Mouse (Mus musculus) gastrocnemius, postnatal 10 days (tissue): Measurements from ENCODE around the gene Srarp. TPM values are rescaled to one million over a fixed set of nuclear protein-coding genes. Genes with fewer than 3 reads are reported as not detected.
A peak's percentile ranks its signal among the peaks of the same experiment; 100 is the strongest.

ENCODE experiments used
- DNase-seq: peaks from one replicate; pipeline ENCODE4 v3.0.0; 2021; ENCODE audit warnings: mixed read lengths
- total RNA-seq, 2 experiments: library from RNA; stranded (reverse); gene quantifications; 2 replicates each; pipeline ENCODE4 v1.2.3; 2021

Gene Srarp
- total RNA-seq, 2 experiments from 2014 or later = not detected

GRCm38 (mm10) chr4:141425484-141426479, 10.1 kb downstream of the Srarp start:
- peak; percentile 58 for DNase-seq

GRCm38 (mm10) chr4:141423691-141424431, 12.0 kb downstream of the Srarp start:
- no peak for DNase-seq

GRCm38 (mm10) chr4:141423288-141423687, 12.6 kb downstream of the Srarp start:
- DNase-seq = no peak

DNA sequence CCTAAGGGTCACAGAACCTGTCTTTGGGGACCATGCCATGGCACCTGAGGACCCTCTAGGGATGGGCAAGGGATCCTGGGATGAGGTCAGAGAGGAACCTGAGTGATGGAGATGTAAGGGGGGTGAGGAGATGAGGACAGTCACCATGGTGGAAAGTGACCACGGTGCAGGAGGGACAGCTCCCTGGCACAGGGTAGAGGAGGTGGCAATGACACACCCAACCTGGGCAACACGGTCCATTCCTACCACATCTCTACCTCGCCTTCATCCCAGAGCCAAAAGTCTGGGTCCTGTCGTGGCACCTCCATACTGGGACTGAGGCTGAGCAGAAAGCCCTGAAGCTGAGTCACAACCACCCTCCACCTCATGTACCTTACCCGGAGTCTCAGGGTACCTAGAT, 13.1 kb downstream of the Srarp start:
- no peak for DNase-seq

GRCm38 (mm10) chr4:141421423-141421822, 14.5 kb downstream of the Srarp start:
- DNase-seq = peak; percentile 81

DNA sequence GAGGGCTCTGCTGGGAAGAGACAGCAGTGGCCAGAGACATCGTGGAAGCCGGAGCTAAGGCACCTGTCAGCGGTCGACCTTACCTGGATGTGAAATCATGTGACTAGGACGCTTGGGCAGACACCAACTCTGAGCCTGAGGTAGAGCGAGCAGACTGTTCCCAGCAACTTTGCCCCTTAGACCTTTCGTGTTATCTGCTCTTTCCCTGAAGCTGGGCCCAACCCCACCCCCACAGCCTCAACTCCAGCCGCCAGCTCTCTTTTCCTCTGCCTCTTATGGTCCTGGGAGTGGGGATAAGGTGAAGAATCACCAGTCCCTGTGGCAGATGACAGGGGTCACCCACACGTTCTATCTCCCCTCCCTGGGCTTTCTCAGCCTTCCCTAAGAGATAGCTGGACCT, 15.0 kb downstream of the Srarp start:
- DNase-seq = no peak

- DNase-seq = no peak
Measured at GRCm38 (mm10) chr4:141420192-141420829, 15.6 kb downstream of the Srarp start, which contains the start of gene Hspb7. Gene Hspb7, plus strand, starts transcription at chr4:141420779.

- no peak for DNase-seq
Measured at GRCm38 (mm10) chr4:141419398-141420191, 16.3 kb downstream of the Srarp start.

GRCm38 (mm10) chr4:141415924-141416323, 20.0 kb downstream of the Srarp start, which contains the start of gene Clcnkb:
Gene Clcnkb, minus strand, starts transcription at chr4:141416014.
- no peak for DNase-seq

GRCm38 (mm10) chr4:141411430-141411992, 24.4 kb downstream of the Srarp start:
- DNase-seq = no peak

- DNase-seq = no peak
Measured at GRCm38 (mm10) chr4:141408577-141408976, 27.3 kb downstream of the Srarp start.

DNA sequence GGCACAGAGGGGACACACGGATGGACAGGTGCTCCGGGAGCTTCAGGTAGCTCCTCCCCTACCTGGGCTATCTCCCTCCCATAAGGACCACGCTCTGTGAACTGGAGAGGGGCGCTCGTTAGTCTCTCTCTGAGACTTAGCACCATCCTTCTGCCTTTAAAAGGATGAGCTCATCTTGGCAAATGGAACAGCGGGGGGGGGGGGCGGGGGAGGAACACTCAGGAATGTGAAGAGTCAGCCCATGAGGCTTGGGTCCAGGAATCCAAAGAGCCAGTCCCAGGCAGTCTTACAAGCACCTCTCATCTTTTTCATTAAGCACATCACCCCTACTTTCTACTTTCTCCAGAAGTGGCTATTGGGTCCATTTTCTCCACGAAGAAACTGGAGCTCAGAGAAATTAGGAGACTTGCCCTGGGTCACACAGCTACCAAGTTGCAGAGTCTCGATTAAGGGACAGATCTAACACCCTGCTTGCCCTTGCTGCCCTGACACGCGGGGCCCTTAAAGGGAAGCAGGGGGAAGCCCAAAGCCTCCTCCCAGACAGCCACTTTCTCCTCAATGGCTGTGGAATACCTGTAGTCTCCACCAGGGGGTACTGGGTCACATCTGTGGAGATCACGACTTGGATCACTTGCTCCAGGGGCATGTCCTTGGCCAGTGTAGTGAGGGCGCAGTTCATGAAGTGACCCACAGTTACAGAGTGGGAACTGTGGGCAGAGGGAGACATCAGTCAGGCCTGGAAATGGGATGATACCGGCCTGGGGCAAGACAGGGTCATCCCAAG, 29.2 kb downstream of the Srarp start:
- DNase-seq = peak; percentile 66

GRCm38 (mm10) chr4:141405314-141405622, 30.6 kb downstream of the Srarp start:
- DNase-seq = no peak

DNA sequence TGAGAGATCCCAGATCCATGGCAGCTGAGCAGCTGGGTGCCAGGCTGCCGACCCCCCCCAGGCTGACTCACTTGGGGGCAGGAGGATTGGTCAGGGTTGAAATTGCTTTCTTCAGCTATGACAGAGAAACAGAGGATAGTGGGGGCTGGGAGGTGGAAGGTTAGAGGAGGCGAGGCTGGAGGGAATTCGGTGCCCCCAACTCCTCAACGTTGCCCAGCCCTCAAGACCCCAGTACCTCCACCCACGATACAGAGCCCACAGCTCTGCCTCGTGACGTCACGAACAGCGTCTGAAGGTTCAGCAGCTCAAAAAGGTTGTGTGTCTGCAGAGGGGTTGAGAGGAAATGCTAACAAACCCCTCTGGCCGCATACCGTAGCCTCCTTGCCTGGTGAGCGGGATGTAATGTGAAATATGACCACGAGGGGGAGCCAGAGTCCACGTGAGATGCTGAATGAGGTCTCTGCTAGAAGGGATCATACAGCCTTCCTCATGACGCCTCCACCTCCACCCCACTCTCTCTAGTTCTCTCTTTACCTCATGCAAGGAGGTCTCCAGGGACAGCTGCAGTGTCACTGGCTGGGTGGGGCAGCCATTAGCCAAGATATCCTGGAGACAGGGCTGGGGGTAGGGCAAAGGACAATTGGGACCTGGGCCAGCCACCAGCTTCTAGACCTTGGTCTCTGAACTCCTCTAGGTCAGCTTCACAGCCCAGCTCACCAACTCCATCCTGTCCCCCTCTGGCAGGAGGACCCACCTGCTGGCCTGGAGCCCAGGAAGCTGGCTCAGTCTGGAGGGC, 31.2 kb downstream of the Srarp start:
- DNase-seq = peak; percentile 88

DNA sequence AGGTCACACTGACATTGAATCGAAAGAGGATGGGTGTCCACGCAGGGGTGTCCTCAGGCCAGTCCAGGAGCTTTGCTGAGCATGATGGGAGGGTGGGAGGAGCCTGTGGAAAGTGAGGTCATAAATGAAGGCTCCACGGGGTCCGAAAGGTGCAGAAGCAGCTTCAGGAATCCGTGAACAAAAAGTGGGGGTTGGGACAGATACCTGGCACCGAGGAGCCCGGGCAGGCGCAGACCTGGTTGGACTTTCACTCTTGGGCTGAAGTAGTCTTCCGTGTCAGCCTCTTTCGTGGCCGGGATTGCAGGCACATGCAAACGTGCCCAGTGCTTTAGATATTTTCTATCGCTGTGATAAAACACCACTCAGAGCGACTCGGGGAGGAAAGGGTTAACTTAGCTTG, 35.7 kb downstream of the Srarp start:
- no peak for DNase-seq

DNA sequence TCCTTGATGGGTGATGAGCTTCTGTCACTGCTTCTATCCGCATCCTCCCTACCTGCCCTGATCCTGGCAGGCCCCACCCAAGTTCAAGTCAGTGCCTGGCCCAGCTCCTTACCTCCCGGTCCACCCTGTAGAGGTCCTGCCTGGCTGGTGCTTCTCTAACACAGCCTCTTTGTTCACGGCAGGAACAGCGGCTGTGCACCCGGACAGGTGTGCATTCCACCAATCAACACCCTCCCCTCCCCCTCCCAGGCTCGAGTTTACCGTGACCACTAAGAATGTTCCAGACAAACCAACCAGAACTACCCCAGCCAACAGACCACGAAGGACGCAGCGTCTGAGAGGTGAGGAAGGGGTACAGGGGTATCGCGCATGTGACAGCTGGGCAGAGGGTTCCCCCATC, 37.4 kb downstream of the Srarp start, which contains the start of gene Clcnka:
Clcnka (minus strand) TSS at position 180 of the 400 bp plus-strand sequence.
- no peak for DNase-seq

DNA sequence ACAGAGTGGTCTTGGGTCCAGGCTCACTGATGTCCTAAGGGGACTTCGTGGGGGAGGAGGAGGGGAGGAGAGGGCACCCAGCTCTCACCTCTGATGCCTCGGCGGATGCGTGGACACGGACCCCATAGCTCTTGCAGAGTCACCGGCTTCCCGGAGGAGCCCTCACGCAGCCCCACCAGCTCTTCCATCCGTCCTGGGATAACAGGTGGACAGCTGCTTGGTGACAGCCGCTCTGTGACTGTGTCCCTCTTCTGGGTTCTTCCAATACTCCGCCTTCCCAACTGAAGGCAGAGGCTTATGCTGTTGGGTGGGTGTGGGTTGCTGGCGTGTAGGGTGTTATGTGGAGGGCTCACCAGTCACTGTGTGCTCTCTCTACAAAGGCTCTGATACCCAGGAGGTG, 38.0 kb downstream of the Srarp start:
- DNase-seq = no peak

GRCm38 (mm10) chr4:141394751-141395150, 41.2 kb downstream of the Srarp start:
- DNase-seq = no peak

DNA sequence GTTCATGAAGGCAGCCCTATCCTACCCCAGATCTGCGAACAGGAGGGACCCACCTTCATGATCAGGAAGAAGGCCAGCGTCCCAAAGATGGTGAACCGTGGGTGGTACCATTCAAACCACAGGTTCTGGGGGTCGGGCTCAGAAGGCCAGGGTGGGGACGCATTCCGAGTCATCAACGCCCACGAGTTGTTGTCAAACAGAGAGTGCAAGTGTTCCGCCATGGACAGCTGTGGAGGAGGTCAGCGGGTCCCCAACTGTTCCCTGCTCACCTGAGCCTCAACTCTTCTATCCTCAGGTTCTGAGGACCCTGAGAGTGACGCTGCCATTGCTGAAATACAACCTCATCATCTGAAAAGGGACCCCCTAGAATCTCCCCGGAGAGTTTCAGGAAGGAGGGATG, 44.6 kb downstream of the Srarp start:
- DNase-seq = no peak
